Mouse (Mus musculus): ENCODE results near the gene Lamb3.

Lamb3 gene

DNA sequence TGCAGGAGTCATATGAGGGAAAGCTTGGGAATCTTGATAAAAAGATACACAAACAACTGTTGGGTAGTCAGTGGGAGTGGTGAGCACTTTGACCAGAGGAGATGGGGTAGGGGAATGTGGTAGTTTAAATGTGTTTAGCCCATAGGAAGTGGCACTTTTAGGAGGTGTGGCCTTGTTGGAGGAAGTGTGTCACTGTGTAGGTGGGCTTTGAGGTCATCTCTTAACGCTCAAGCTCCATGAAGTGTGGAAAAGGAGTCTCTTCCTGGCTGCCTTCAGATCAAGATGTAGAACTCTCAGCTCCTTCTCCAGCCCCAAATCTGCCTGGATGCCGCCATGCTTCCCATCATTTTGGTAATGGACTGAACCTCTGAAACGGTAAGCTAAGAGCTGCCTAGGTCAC, at the start of gene Lamb3:
Lamb3 (plus strand) TSS at position 197 of the 400 bp plus-strand sequence.
- no peak for DNase-seq

- DNase-seq, result no peak
These were observed 48.3 kb upstream of the Lamb3 start for GRCm38 (mm10) chr1:193159163-193159562.

DNA sequence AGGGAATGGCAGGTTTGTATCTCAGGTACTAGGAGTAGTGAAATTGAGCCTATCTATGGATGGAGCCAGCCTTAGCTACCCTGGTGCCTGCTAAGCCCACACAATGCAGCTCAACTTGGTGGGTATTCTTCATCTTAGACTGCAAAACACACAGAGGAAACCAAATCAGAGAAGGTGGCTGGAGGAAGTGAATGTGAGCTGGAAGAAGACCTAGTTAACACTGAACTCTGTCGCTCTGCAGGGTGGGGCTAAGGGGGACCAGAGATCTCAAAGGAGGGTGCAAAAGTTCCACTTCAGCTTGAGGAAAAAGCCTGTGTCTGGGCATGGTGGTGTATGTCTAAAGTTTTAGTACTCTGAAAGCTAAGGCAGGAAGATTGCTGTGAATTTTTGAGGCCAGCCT, 47.9 kb upstream of the Lamb3 start:
- no peak for DNase-seq

DNA sequence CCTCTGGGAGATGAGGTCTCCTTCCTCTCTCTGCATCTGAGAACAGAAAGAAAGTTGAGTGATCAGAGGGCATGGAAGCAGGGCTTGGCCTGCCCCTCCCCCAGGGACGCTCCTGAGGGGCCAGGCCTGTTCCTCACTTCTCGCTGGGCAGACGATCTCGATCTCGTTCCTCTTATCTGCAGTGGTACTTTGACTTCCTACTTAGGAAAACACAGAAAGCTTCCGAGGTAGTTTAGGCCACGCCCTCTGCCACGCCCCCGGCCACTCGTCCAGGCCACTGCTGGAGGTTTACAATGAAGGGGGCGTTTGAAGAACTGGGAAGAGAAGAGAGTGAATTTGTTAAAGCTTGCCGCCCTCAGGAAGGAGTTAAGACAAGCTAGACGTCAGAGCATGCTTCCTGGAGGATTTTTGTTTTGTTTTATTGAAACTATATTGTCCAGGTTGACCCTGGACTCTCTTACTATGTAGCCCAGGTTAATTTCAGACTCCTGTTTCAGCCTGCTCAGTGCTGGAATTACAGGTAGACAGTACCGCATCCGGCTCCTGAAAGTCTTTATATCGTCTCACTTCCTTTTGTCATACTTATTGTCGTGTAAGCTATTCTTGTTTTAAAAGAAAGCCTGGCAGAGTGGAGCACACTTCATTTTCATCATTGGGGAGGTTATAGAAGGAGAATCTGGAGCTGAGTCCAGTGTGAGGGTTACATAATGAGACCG, 47.0 kb upstream of the Lamb3 start:
- DNase-seq, result peak; percentile 44

DNA sequence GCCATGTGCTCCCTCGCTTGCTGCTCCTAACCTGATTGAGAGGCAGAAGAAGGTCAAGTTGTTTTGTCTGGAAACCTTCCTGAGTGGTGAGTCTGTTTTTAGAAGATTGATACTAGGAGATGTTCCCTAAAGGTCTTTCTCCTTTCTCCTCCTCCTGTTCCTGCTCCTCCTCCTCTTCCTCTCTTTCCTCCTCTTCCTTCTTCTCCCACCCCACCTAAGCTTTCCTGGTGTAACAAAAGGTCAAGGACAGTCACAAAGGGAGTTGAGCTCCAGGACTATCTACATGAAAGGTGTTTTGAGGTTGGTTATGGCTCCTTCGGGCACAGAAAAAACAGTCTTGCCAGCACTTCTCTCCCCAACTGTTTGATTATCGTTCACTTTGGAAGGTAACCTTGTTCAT, 39.8 kb upstream of the Lamb3 start, which contains the start of gene A130010J15Rik:
A130010J15Rik (plus strand) TSS at position 301 of the 400 bp plus-strand sequence.
- no peak for DNase-seq

DNA sequence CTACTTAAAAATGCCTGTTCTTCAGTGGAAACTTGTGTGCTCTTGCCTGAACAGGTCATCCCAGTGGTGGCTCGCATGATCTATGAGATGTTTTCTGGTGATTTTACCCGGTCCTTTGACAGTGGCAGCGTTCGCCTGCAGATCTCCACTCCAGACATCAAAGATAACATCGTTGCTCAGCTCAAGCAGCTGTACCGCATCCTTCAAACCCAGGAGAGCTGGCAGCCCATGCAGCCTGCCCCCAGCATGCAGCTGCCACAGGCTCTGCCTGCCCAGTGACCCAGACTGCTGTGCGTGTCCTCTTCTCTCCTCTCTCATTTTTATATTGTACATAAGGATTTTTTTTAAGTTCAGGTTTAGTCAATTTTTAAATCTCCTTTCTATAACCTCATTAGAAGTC, 38.3 kb upstream of the Lamb3 start:
- no peak for DNase-seq

GRCm38 (mm10) chr1:193169856-193170255, 37.6 kb upstream of the Lamb3 start:
- no peak for DNase-seq

DNA sequence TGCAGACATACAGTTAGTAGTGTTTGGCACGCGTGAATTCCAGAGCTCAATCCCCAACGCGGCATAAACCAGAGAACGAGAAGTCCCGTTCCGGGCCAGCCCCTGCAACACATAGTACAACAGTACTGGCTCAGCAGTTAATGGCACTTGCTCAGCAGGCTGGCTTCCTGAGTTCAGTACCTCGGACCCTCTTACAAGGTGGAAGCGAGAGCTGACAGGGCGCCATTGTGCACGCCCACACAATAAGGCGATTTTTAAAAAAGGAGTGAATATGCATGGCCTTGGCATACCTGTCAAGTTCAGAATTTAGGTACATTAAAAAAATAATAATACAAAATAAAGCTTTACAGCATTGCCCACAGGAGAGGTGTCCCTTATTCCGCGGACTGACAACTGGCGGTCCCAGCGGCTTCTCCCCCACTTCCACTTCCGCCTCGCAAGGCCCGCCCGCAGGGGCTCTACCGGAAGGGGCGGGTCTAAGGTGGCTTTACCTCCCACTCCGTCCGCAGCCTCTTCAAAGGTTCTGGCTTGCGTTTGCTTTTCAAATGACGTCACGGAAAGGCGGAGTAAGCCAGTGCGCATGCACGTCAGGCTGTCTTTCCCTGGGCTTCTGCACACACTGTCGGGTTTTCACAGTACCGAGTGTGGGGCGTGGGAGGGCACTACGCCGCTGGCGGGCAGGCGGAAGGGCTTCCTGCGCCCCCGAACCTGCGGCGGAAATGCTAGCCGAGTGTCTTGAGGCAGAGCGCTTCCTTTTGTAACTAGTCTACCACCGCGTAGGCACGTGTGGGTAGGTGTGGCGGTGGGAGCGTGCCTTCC, 34.3 kb upstream of the Lamb3 start:
- peak; percentile 97 for DNase-seq

GRCm38 (mm10) chr1:193173810-193174129, 33.7 kb upstream of the Lamb3 start:
- no peak for DNase-seq

DNA sequence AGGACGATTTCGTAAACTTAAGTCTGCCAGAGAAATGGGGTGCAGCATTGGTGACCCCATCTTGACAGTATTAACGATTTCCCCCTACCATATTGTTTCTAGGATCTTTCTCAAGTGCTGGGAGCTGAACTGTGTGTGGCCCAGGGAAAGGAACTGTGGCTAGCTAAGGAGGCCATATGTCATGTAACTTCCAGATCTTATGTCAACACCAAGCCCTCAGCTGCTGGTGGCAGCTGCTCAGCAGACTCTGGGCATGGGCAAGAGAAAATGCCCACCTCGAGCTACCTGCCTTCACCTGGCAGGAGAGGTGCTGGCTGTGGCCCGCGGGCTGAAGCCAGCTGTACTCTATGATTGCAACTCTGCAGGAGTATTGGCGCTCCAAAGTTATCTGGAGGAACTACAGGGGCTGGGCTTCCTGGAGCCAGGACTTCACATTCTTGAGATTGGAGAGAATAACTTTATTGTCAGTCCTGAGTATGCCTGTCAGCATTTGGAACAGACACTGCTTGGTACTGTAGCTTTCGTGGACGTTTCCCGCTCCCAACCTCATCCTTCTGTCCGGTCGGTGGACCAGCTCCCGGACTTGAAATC, 33.3 kb upstream of the Lamb3 start:
- DNase-seq, result peak; percentile 13

GRCm38 (mm10) chr1:193181104-193181503, 26.4 kb upstream of the Lamb3 start:
- DNase-seq, result no peak

DNA sequence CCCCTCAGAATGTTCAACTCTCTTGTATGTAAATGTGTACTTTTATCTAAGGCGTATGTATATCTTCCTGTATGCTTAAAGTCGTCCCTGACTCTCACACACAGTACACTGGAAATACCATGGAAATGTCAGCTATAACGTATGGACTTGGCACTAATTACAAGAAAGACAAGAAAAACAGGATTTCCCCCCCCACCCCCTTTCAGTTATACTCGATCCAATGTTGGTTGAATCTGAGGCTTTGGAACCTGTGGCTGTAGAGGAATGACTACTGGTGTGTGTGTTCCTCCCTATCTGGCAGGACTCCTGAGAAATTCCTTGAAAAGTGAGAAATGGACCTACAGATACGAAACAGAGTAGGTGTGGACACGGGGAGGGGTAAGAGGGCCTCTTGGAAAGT, 19.2 kb upstream of the Lamb3 start:
- DNase-seq, result no peak

DNA sequence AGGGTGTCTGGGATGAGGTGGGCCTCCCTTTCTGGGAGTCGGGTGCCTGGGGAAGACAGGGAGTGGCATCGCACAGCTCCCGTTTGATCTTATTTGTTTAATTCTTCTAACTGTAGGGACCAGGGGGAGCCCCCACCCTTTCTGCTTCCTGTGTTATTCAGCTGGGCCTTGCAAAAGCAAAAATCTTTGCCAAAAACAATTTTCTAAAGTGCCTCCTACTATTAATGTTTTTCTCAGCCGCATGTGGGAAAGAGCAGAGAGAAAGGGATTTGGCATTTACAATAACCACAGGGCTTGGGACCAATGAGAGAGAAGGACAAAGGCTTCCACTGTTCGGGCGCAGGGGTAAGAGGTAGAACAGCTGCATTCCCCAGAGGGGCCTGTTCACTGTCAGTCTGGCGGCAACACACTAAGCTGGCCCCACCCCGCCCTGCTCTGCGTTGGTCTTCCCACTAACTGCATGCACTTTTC, 18.3 kb upstream of the Lamb3 start:
- DNase-seq, result peak; percentile 52

DNA sequence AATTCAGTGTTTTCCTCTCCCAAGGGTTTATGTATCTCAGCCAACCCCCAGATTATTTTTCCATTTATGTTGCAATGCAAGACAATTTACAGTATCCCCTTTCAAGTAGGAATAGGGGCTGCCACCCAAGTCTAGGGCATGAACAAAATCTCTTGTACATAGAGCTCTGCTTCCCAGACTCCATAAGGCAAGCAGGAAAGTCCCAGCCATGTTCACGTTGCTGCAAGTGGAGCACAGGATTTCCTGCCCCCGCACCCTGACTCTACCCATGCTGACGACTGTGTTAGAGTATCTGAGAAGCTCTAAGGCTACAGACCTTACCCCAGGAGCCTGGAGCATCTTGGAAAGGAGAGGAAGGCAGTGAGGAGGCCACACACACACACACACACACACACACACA, 17.7 kb upstream of the Lamb3 start:
- no peak for DNase-seq

DNA sequence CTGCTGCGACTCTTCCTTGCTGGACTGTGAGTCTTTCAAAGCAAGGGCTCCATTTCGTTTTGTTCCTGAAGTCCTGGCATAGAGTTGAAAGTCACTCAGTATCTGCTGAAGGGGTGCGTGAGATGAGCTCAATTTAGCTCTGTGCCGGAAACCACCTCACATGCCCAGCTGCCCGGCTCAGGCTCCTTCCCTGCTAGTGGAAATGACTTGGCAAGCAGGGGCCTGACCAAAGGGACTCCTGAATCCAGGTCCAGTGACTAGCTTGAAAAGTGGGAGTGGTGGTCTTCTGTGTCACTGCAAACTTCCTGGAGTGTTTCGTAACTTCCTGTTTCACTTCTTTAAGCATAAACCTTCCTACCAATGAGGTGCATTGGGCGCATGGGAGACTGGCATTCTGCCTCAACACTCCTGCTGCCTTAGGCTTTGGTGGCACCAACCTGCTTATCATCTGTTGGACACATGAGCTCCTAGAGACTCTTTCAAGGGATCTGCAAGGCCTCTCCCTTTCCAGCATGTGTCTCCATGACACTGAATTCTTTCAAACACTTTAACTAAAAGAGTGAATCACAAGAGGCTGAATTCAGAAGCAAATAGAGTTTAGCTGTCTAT, 15.7 kb upstream of the Lamb3 start:
- peak; percentile 55 for DNase-seq

GRCm38 (mm10) chr1:193194416-193195140, 12.9 kb upstream of the Lamb3 start:
- DNase-seq, result no peak

DNA sequence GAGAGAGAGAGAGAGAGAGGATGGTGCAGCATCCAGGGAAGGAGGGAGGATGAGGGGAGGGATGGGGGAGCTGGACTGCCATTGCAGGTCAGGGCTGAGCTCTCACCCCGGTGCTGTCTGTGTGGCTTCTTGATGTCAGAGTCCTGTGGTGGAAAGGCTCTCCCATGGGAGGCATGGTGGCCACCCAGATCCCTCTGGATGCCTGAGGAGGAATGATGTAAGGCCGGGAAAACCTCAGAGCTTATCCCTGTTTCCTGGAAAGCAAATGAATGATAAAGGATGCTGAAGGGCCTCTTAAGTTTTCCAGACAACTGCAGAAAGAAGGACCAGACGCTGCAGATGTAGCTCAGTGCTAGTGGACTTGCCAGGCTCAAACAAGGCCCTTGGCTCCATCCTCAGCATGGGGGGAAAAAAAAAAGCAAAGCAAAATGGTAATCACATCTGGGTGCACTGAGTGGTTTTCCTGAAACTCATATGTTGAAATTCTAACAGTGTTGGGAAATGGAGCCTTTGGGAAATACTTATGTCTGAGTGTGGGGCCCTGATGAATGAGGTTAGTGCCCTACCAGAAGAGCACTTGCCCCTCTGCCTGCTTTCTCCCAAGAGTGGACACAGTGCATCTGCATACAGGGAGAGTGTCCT, 12.2 kb upstream of the Lamb3 start:
- DNase-seq, result no peak

DNA sequence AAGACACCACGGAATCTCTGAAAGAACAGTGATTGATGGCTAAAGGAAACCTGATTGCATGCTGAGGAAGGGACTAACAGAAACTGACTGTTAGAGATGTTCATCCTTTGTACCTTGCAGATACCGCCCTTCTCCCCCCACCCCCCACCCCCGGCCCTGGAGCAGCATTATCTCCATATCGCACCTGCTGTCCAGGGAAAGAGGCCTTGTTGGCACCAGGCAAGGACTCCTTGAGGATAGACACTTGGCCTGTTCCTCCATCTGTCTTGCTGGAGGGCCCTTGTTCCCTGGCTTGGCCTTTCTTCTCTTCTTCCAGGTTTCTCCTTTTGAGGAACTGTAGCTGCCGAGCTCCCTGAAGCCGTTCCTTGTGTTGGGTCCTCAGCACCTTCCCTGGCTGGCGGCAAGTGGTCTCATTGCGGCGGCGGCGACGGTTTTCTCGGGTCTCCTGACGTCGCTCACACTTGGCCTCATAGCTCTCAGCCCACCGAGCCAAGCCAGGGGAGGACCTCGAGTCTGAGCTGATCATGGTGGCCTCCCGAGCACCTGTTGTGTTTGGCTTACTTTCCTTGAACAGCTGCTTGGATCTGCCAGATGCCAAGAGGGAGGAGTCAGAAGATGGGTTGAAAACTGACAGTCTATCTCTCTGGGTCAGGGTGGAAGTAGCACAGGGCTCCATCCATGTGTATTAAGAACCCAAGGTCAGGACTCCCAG, 9.8 kb upstream of the Lamb3 start:
- DNase-seq, result no peak

DNA sequence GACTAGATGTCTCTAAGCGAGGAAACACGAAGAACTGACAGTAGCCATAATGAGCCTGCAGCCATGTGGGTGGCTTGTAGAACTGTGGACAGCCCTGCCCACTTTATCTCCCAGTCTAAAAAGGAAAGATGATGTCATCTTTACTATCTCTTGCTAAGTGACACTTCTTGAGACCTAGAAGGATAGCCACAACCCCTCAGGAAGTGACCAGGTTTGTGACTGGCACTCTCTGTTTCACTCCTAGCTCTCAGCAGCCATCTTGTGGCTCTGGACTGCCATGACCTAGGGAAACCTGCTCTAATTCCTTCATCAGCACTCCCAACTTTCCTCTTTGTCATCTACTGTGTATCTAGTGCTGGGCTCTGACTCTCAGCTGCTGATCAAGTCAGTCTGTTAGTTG, 9.2 kb upstream of the Lamb3 start:
- DNase-seq, result no peak

DNA sequence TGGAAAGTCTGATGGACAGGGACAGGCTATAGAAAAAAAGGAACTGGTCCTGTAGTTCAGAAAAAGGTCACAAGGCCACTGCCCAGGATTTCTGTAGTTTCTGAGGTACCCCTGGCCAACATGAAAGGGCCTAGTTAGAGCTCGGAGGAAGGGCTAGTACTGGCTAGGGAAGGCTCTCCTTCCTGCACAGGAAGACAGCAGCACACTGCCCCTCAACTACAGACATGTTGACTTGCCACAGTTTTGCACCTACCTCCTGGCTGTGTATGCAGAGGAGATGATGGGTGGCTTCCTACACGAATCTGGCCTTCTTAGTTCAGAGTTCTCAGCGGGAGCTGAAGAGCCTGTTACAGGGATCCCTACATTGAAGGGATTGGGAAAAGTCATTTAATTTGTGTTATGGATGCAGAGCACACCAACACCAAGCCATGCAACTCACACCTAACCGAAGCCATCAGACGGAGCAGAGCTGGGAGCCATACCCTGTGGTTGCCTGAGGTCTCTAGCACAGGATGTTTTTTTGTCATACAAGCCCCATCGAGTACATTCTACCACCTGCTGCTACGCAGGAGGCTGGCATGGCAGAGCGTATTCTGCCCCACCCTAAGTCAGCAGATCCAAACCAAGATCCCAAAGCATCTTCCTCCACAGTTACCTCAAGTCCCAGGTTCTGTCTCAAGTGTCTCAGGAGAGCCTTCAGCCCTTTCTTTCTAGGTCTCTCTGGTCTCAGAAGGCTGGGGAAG, 6.7 kb upstream of the Lamb3 start:
- no peak for DNase-seq

DNA sequence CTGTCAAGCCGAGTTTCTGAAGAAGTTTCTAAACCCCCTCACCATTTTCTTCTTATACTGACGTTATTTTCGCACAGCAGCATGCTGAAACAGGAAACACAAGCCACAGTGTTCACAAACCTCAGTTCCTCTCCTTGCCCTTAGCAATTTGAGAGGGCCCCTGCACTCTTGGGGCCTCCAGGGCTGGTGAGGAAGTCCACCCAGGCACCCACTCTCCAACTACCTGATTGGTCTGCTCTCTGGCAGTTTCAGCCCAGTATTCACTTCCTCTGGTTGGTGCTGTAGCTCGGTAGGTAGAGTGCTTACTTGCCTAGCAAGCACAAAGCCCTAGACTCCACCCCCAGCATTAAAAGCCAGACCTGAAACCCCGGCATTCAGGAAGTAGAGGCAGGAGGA, 6.1 kb upstream of the Lamb3 start, which contains the start of gene Traf3ip3:
Traf3ip3 (minus strand) TSS at position 321 of the 396 bp plus-strand sequence.
- peak; percentile 80 for DNase-seq
